Mouse (Mus musculus) MEL (cell line): Measurements from ENCODE around the gene Serpinb9. TPM values are rescaled to one million over a fixed set of nuclear protein-coding genes. Genes with fewer than 3 reads are reported as not detected.

ENCODE experiments used
- DNase-seq: peaks from one replicate; pipeline ENCODE4 v3.0.0; 2011; ENCODE audit warnings: low read depth, low spot score
- H3K27ac ChIP-seq: 2 replicates; pipeline ENCODE4 v1.5.1; 2012; ENCODE audit warnings: low read depth, mild to moderate bottlenecking, control low read depth, low read length, moderate library complexity; ENCODE audit not compliant: control insufficient read depth
- H3K27me3 ChIP-seq, 2 experiments: fragments of 150-350 bp in 1 of 2; sonication (generic) in 1 of 2; 2 replicates each; pipeline ENCODE4 v1.6.1; 2012; ENCODE audit warnings: low read length in 2 of 2, mild to moderate bottlenecking in 2 of 2, improper control_type of control experiment in 1 of 2, moderate library complexity in 1 of 2; ENCODE audit not compliant: insufficient read depth in 2 of 2, control insufficient read depth in 1 of 2
- H3K36me3 ChIP-seq, 2 experiments: 2 replicates each; pipeline ENCODE4 v1.6.1; 2012 to 2014; ENCODE audit warnings: low read length in 2 of 2, improper control_type of control experiment in 1 of 2, inconsistent platforms in 1 of 2, mild to moderate bottlenecking in 1 of 2; ENCODE audit not compliant: insufficient read depth in 2 of 2, control insufficient read depth in 1 of 2
- H3K4me1 ChIP-seq, 2 experiments: fragments of 150-350 bp in 1 of 2; sonication (generic) in 1 of 2; 2 replicates each; pipeline ENCODE4 v1.6.1; 2012; ENCODE audit warnings: low read length in 2 of 2, improper control_type of control experiment in 1 of 2, mild to moderate bottlenecking in 1 of 2; ENCODE audit not compliant: insufficient read depth in 2 of 2, control insufficient read depth in 1 of 2
- H3K4me3 ChIP-seq, 2 experiments: fragments of 150-350 bp in 1 of 2; sonication (generic) in 1 of 2; 2 replicates each; pipeline ENCODE4 v1.5.1; 2012; ENCODE audit warnings: low read depth in 2 of 2, low read length in 2 of 2, mild to moderate bottlenecking in 2 of 2, moderate library complexity in 2 of 2, control low read depth in 1 of 2, improper control_type of control experiment in 1 of 2; ENCODE audit not compliant: control insufficient read depth in 1 of 2, insufficient read depth in 1 of 2
- H3K79me2 ChIP-seq: 2 replicates; pipeline ENCODE4 v1.6.1; 2012; ENCODE audit warnings: mild to moderate bottlenecking, low read length, moderate library complexity; ENCODE audit not compliant: control insufficient read depth, poor library complexity, insufficient read depth
- H3K9ac ChIP-seq: 2 replicates; pipeline ENCODE4 v1.6.1; 2012; ENCODE audit warnings: low read depth, mild to moderate bottlenecking, control low read depth, low read length, moderate library complexity; ENCODE audit not compliant: control insufficient read depth, poor library complexity, severe bottlenecking
- H3K9me3 ChIP-seq: fragments of 150-350 bp; sonication (generic); replicated peaks from 2 replicates; pipeline ENCODE4 v1.6.1; 2012; ENCODE audit warnings: mild to moderate bottlenecking, low read length, improper control_type of control experiment, moderate library complexity; ENCODE audit not compliant: insufficient read depth
- BHLHE40 ChIP-seq: IDR thresholded peaks from 2 replicates; pipeline ENCODE4 v1.6.1; 2012; ENCODE audit warnings: low read depth, mild to moderate bottlenecking, inconsistent platforms, low read length, improper control_type of control experiment, borderline replicate concordance
- CHD1 ChIP-seq: IDR thresholded peaks from 2 replicates; pipeline ENCODE4 v1.6.1; 2012; ENCODE audit warnings: low read depth, mild to moderate bottlenecking, inconsistent platforms, low read length, improper control_type of control experiment
- CHD2 ChIP-seq: IDR thresholded peaks from 2 replicates; pipeline ENCODE4 v1.6.1; 2011; ENCODE audit warnings: low read length, improper control_type of control experiment
- E2F4 ChIP-seq: IDR thresholded peaks from 2 replicates; pipeline ENCODE4 v1.6.1; 2011; ENCODE audit warnings: low read depth, low read length, improper control_type of control experiment, borderline replicate concordance
- ELF1 ChIP-seq: IDR thresholded peaks from 2 replicates; pipeline ENCODE4 v1.6.1; 2014; ENCODE audit warnings: low read depth, mild to moderate bottlenecking, inconsistent platforms, low read length, improper control_type of control experiment, moderate library complexity
- EP300 ChIP-seq, 2 experiments: IDR thresholded peaks; 2 replicates each; pipeline ENCODE4 v1.6.1; 2011; ENCODE audit warnings: improper control_type of control experiment in 2 of 2, low read length in 2 of 2, low read depth in 1 of 2, mild to moderate bottlenecking in 1 of 2
- ETS1 ChIP-seq: IDR thresholded peaks from 2 replicates; pipeline ENCODE4 v1.6.1; 2012; ENCODE audit warnings: low read depth, mild to moderate bottlenecking, inconsistent platforms, low read length, improper control_type of control experiment, moderate library complexity
- GABPA ChIP-seq: IDR thresholded peaks from 2 replicates; pipeline ENCODE4 v1.6.1; 2012; ENCODE audit warnings: low read depth, mild to moderate bottlenecking, inconsistent platforms, low read length, improper control_type of control experiment, moderate library complexity
- GATA1 ChIP-seq: IDR thresholded peaks from 2 replicates; pipeline ENCODE4 v1.6.1; 2011; ENCODE audit warnings: low read depth, low read length, improper control_type of control experiment
- JUND ChIP-seq: IDR thresholded peaks from 2 replicates; pipeline ENCODE4 v1.6.1; 2011; ENCODE audit warnings: low read depth, mild to moderate bottlenecking, improper control_type of control experiment, low read length
- MEF2A ChIP-seq: IDR thresholded peaks from 2 replicates; pipeline ENCODE4 v1.6.1; 2014; ENCODE audit warnings: low read depth, mild to moderate bottlenecking, inconsistent platforms, low read length, improper control_type of control experiment; ENCODE audit not compliant: poor library complexity, insufficient replicate concordance, severe bottlenecking; ENCODE audit errors: extremely low read depth
- MXI1 ChIP-seq: IDR thresholded peaks from 2 replicates; pipeline ENCODE4 v1.6.1; 2011; ENCODE audit warnings: mild to moderate bottlenecking, low read depth, low read length, improper control_type of control experiment
- MYB ChIP-seq: IDR thresholded peaks from 2 replicates; pipeline ENCODE4 v1.6.1; 2011; ENCODE audit warnings: mild to moderate bottlenecking, low read depth, low read length, improper control_type of control experiment
- NELFE ChIP-seq: IDR thresholded peaks from 2 replicates; pipeline ENCODE4 v1.6.1; 2011; ENCODE audit warnings: low read depth, low read length, improper control_type of control experiment
- RCOR1 ChIP-seq: IDR thresholded peaks from 2 replicates; pipeline ENCODE4 v1.6.1; 2012; ENCODE audit warnings: low read depth, mild to moderate bottlenecking, inconsistent platforms, low read length, improper control_type of control experiment
- TAL1 ChIP-seq: IDR thresholded peaks from 2 replicates; pipeline ENCODE4 v1.6.1; 2012; ENCODE audit warnings: mild to moderate bottlenecking, inconsistent platforms, low read length, moderate library complexity, mixed read lengths
- TBP ChIP-seq: IDR thresholded peaks from 2 replicates; pipeline ENCODE4 v1.8.0; 2011; ENCODE audit warnings: low read depth, low read length, improper control_type of control experiment
- UBTF ChIP-seq: IDR thresholded peaks from 2 replicates; pipeline ENCODE4 v1.6.1; 2012; ENCODE audit warnings: low read depth, mild to moderate bottlenecking, inconsistent platforms, low read length, improper control_type of control experiment, moderate library complexity, borderline replicate concordance; ENCODE audit not compliant: insufficient read depth
- USF2 ChIP-seq, 2 experiments: IDR thresholded peaks; 2 replicates each; pipeline ENCODE4 v1.6.1; 2011 to 2012; ENCODE audit warnings: improper control_type of control experiment in 2 of 2, low read length in 2 of 2, borderline replicate concordance in 1 of 2, inconsistent platforms in 1 of 2, low read depth in 1 of 2, mild to moderate bottlenecking in 1 of 2; ENCODE audit not compliant: insufficient read depth in 1 of 2
- ZC3H11A ChIP-seq: IDR thresholded peaks from 2 replicates; pipeline ENCODE4 v1.6.1; 2012; ENCODE audit warnings: low read depth, mild to moderate bottlenecking, inconsistent platforms, low read length, improper control_type of control experiment
- polyA plus RNA-seq, 2 experiments: library from polyadenylated mRNA; stranded (reverse) in 1 of 2; unstranded in 1 of 2; fragments of >175 nt in 1 of 2; fragments of >200 nt in 1 of 2; gene quantifications; 2 replicates each; pipeline versions ENCODE4 v1.2.1 to v1.2.4; 2012; ENCODE audit warnings: low replicate concordance in 2 of 2, low read depth in 1 of 2; ENCODE audit not compliant: insufficient read length in 2 of 2, insufficient read depth in 1 of 2, missing spikeins in 1 of 2
- total RNA-seq: library from RNA; depleted of rRNA; stranded (reverse); fragments of 300-350 nt; gene quantifications from 2 replicates; pipeline ENCODE4 v1.2.3, GENCODE M21; 2012

Serpinb9 gene
- total and polyA plus RNA-seq, 3 experiments = 1.6 to 2.9 TPM; not detected in 1

- Histone ChIP-seq H3K79me2 (no peaks in the 10 kb centered on the region), H3K36me3 (peaks cover 0 to 15% of the 10 kb centered on the region in 2 experiments; a peak in 2 of 4 replicates), H3K27ac (no peak overlapping the region), H3K9me3 (no peaks in the 10 kb centered on the region), H3K4me1 (peaks cover 4 to 15% of the 10 kb centered on the region in 2 experiments), H3K27me3 (no peaks in the 10 kb centered on the region), H3K4me3 (no peak overlapping the region), H3K9ac (no peak overlapping the region)
- DNase-seq = no peak
- no peak for TF ChIP-seq JUND
- no peak for TF ChIP-seq BHLHE40
- TF ChIP-seq NELFE = no peak
- no peak for TF ChIP-seq RCOR1
- no peak for TF ChIP-seq CHD1
- no peak for TF ChIP-seq GATA1
- TF ChIP-seq USF2 (IDR thresholded peaks at IDR 0.05; ENCODE audit: borderline replicate concordance in 1 of 2, insufficient read depth in 1 of 2, low read depth in 1 of 2, low read length in 2 of 2) = no peak
- TF ChIP-seq EP300 (IDR thresholded peaks at IDR 0.05; ENCODE audit: low read depth in 1 of 2, low read length in 2 of 2) = no peak
- TF ChIP-seq GABPA = no peak
- no peak for TF ChIP-seq UBTF
- TF ChIP-seq TAL1 = no peak
- no peak for TF ChIP-seq ELF1
- no peak for TF ChIP-seq TBP
- no peak for TF ChIP-seq CHD2
- TF ChIP-seq E2F4 = no peak
- no peak for TF ChIP-seq MEF2A
- TF ChIP-seq MXI1 = no peak
- no peak for TF ChIP-seq ZC3H11A
- TF ChIP-seq MYB = no peak
- TF ChIP-seq ETS1 = no peak
These were observed 19.3 kb downstream of the Serpinb9 start for GRCm38 (mm10) chr13:33022371-33022770.
